ENCODE assay signal across 8 mouse cellular contexts in the genomic region with DNA sequence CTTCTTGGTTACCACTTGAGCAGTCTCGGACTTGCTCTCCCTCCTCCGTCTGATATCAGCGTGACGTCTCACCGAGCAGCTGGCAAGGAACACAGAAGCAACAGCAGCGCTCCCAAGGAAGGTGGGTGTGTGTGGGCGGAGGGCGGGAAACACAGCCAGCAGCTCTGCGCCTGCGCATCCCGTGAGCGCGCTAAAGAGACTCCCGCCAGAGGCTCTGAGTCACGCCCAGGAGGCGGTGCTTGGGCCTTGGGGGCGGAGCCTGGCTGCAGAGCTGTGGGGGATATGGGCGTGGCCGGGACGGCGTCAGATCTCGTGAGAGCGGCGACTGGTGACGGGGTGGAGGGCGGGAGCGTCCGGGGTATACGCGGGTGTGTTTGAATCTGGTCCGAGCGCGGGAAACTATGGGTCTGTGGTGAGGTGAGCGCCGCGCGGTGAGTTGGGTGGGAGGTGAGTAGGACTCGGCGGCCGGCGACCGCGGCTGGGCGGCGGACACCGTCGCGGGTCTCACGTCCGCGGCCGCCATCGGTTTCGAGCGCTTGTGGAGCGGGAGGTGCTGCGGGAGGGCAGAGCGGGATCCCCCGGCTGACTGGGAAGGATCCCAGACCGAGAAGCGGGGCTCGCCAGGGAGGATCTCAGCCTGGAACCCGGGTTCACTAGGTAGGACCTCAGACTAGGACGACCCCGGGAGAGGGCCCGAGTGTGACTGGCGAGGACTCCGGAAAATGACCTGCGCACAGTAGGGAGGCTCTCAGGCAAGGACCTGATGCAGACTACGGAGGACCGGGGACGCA. TPM values are rescaled to one million over a fixed set of nuclear protein-coding genes. Genes with fewer than 3 reads are reported as not detected.
DNase-seq lines count a peak whose midpoint lies in the region; ATAC-seq and TF ChIP-seq lines count a peak whose summit lies in the region.

A gene (plus strand): TSS at position 358 of the 791 bp plus-strand sequence.

- peak; percentile 99 for DNase-seq in c-Kit-positive CD71-positive TER-119-positive erythroid progenitor cells, embryonic 14.5 days (ENCODE audit: low spot score)
- DNase-seq in heart, postnatal 0 days (ENCODE audit: low spot score) = peak; percentile 96
- peak; percentile 100 for DNase-seq in kidney, postnatal 4 days

- H3K9ac ChIP-seq in forebrain, embryonic 12.5 days = peak within 1 kb of the TSS; percentile 83
- peak within 1 kb of the TSS; percentile 67 for H3K9ac ChIP-seq in heart, postnatal 0 days (replicated peaks; ENCODE audit: low read depth, low read length)
- H3K9ac ChIP-seq in liver, embryonic 16.5 days (ENCODE audit: low read depth, low read length) = peak within 1 kb of the TSS; percentile 97
- H3K9ac ChIP-seq in neural tube, embryonic 13.5 days = peak within 1 kb of the TSS; percentile 77

- peak within 1 kb of the TSS; percentile 94 for H3K4me3 ChIP-seq in E14TG2a.4 (replicated peaks; ENCODE audit: low read length)
- H3K4me3 ChIP-seq in forebrain, embryonic 12.5 days (replicated peaks) = peak within 1 kb of the TSS; percentile 70
- H3K4me3 ChIP-seq in heart, postnatal 0 days (ENCODE audit: low read depth, low read length) = peak within 1 kb of the TSS; percentile 70
- peak within 1 kb of the TSS; percentile 99 for H3K4me3 ChIP-seq in liver, embryonic 16.5 days (ENCODE audit: low read depth, low read length)
- H3K4me3 ChIP-seq in neural tube, embryonic 13.5 days = peak within 1 kb of the TSS; percentile 79
- peak within 1 kb of the TSS; percentile 94 for H3K4me3 ChIP-seq in testis, adult 2 months (ENCODE audit: control insufficient read depth, low read depth, low read length)

- 0 out of 2 replicates have a peak within 1 kb of the TSS, but pooled peaks have one; percentile 2 for H3K27ac ChIP-seq in forebrain, embryonic 12.5 days
- 0 out of 2 replicates have a peak within 1 kb of the TSS, but pooled peaks have one; percentile 3 for H3K27ac ChIP-seq in heart, postnatal 0 days (ENCODE audit: low read depth)
- peak within 1 kb of the TSS; percentile 85 for H3K27ac ChIP-seq in liver, embryonic 16.5 days (ENCODE audit: low read length)
- no peak within 1 kb of the TSS for H3K27ac ChIP-seq in neural tube, embryonic 13.5 days (replicated peaks)
- peak within 1 kb of the TSS; percentile 77 for H3K27ac ChIP-seq in testis, adult 2 months (ENCODE audit: control insufficient read depth, insufficient read depth, low read depth, low read length)

- no peaks in the 10 kb centered on the region for H3K27me3 ChIP-seq in E14TG2a.4 (ENCODE audit: insufficient read depth, low read length)
- H3K27me3 ChIP-seq in forebrain, embryonic 12.5 days = no peaks in the 10 kb centered on the region
- no peaks in the 10 kb centered on the region for H3K27me3 ChIP-seq in heart, postnatal 0 days (ENCODE audit: control insufficient read depth, insufficient read depth, low read length)
- no peaks in the 10 kb centered on the region for H3K27me3 ChIP-seq in liver, embryonic 16.5 days (ENCODE audit: control insufficient read depth, insufficient read depth, low read depth, low read length)
- no peaks in the 10 kb centered on the region for H3K27me3 ChIP-seq in neural tube, embryonic 13.5 days
- no peaks in the 10 kb centered on the region for H3K27me3 ChIP-seq in testis, adult 2 months (ENCODE audit: control insufficient read depth, insufficient read depth, low read length)

- WGBS in forebrain, embryonic 12.5 days = under 1% methylated on average over 72 of the region's 72 CpGs
- WGBS in heart, postnatal 0 days = under 1% methylated on average over 69 of the region's 72 CpGs
- under 1% methylated on average over 70 of the region's 72 CpGs for WGBS in liver, embryonic 16.5 days (ENCODE audit: insufficient replicate concordance)
- WGBS in neural tube, embryonic 13.5 days = under 1% methylated on average over 72 of the region's 72 CpGs

- H3K9me3 ChIP-seq in E14TG2a.4 (ENCODE audit: low read length) = peaks cover 42% of the 10 kb centered on the region
- peaks cover 41% of the 10 kb centered on the region for H3K9me3 ChIP-seq in forebrain, embryonic 12.5 days
- H3K9me3 ChIP-seq in heart, postnatal 0 days (replicated peaks; ENCODE audit: control insufficient read depth, low read length) = peaks cover 11% of the 10 kb centered on the region
- H3K9me3 ChIP-seq in liver, embryonic 16.5 days (replicated peaks; ENCODE audit: control insufficient read depth, low read length) = no peaks in the 10 kb centered on the region; the same call in 1 of the 2 replicates
- H3K9me3 ChIP-seq in neural tube, embryonic 13.5 days = peaks cover 7% of the 10 kb centered on the region; the same call in 1 of the 2 replicates

- TF ChIP-seq CTCF in E14TG2a.4 (conservative IDR thresholded peaks at IDR 0.05; ENCODE audit: low read length) = no peak
- no peak for TF ChIP-seq CTCF in heart, postnatal 0 days (IDR thresholded peaks at IDR 0.05; ENCODE audit: low read depth)
- no peak for TF ChIP-seq CTCF in testis, adult 2 months (IDR thresholded peaks at IDR 0.05; ENCODE audit: control insufficient read depth, insufficient read depth, insufficient replicate concordance, low read depth, low read length)

- TF ChIP-seq EP300 in heart, postnatal 0 days (IDR thresholded peaks at IDR 0.05; ENCODE audit: low read depth) = peak; percentile 54; the same call in 1 of the 2 replicates

- peak; percentile 99 for ATAC-seq in forebrain, embryonic 12.5 days (ENCODE audit: low FRiP score)
- peak; percentile 99 for ATAC-seq in heart, postnatal 0 days (ENCODE audit: insufficient read depth, low read depth)
- ATAC-seq in liver, embryonic 16.5 days (ENCODE audit: low read depth) = peak; percentile 97
- peak; percentile 99 for ATAC-seq in neural tube, embryonic 13.5 days (ENCODE audit: low read depth)

- H3K36me3 ChIP-seq in E14TG2a.4 (ENCODE audit: insufficient read depth, low read length) = peaks cover 58% of the 10 kb centered on the region
- H3K36me3 ChIP-seq in forebrain, embryonic 12.5 days (replicated peaks) = peaks cover 56% of the 10 kb centered on the region
- H3K36me3 ChIP-seq in heart, postnatal 0 days (replicated peaks; ENCODE audit: control insufficient read depth, insufficient read depth, low read length) = peaks cover 18% of the 10 kb centered on the region
- peaks cover 31% of the 10 kb centered on the region for H3K36me3 ChIP-seq in liver, embryonic 16.5 days (ENCODE audit: control insufficient read depth, insufficient read depth)
- H3K36me3 ChIP-seq in neural tube, embryonic 13.5 days = peaks cover 23% of the 10 kb centered on the region
- H3K36me3 ChIP-seq in testis, adult 2 months (ENCODE audit: control insufficient read depth, insufficient read depth, low read length) = no peaks in the 10 kb centered on the region

- peaks cover 22% of the 10 kb centered on the region for H3K4me1 ChIP-seq in E14TG2a.4 (replicated peaks; ENCODE audit: low read depth, low read length)
- H3K4me1 ChIP-seq in forebrain, embryonic 12.5 days = peaks cover 20% of the 10 kb centered on the region
- peaks cover 11% of the 10 kb centered on the region; the same call in 1 of the 2 replicates for H3K4me1 ChIP-seq in heart, postnatal 0 days (ENCODE audit: control insufficient read depth, insufficient read depth)
- peaks cover 21% of the 10 kb centered on the region for H3K4me1 ChIP-seq in liver, embryonic 16.5 days (ENCODE audit: control insufficient read depth, low read depth, low read length)
- peaks cover 16% of the 10 kb centered on the region for H3K4me1 ChIP-seq in neural tube, embryonic 13.5 days (replicated peaks)
- peaks cover 2% of the 10 kb centered on the region; the same call in 1 of the 2 replicates for H3K4me1 ChIP-seq in testis, adult 2 months (ENCODE audit: control insufficient read depth, insufficient read depth, low read length)

- peak; percentile 66 for TF ChIP-seq POLR2A in testis, adult 2 months (IDR thresholded peaks at IDR 0.05; ENCODE audit: control insufficient read depth, low read depth, low read length)

- H3K4me2 ChIP-seq in forebrain, embryonic 12.5 days = peak within 1 kb of the TSS; percentile 79
- peak within 1 kb of the TSS; percentile 95 for H3K4me2 ChIP-seq in heart, postnatal 0 days (ENCODE audit: low read depth, low read length)
- peak within 1 kb of the TSS; percentile 78 for H3K4me2 ChIP-seq in liver, embryonic 16.5 days (ENCODE audit: low read depth, low read length)
- peak within 1 kb of the TSS; percentile 93 for H3K4me2 ChIP-seq in neural tube, embryonic 13.5 days

RNA-seq across cellular contexts. Expression of the gene that starts here (rescaled TPM):
- polyA plus RNA-seq in forebrain, embryonic 12.5 days (2016; fragmentation: Nextera tagmentation; extraction: Ambion mirVana) = 57.5 and 58.1 TPM in 2 replicates
- total RNA-seq in heart, postnatal 0 days (2014; rRNA removed; ENCODE audit: low replicate concordance) = 24.0 and 27.1 TPM in 2 replicates
- 7.1 TPM in 2 replicates for polyA plus RNA-seq in heart, postnatal 0 days (2015; fragmentation: Nextera tagmentation; extraction: Ambion mirVana)
- polyA plus RNA-seq in liver, embryonic 16.5 days (2015; fragmentation: Nextera tagmentation; extraction: Ambion mirVana) = 42.9 and 46.0 TPM in 2 replicates
- 6.6 and 8.7 TPM in 2 replicates for polyA plus RNA-seq in neural tube, embryonic 13.5 days (2015; fragmentation: Nextera tagmentation; extraction: Ambion mirVana)
- 7.6 and 9.0 TPM in 2 replicates for polyA plus RNA-seq in testis, adult 2 months (2012; rRNA removed)
